Mouse (Mus musculus) E14TG2a.4 (cell line): Measurements from ENCODE around the gene Gtpbp3.
A peak's percentile ranks its signal among the peaks of the same experiment; 100 is the strongest.

Experiments used
- H3K27me3 ChIP-seq: 2 replicates; pipeline ENCODE4 v1.6.1; 2014; ENCODE audit warnings: low read length, control low read depth; ENCODE audit not compliant: insufficient read depth
- H3K36me3 ChIP-seq: 2 replicates; pipeline ENCODE4 v1.6.1; 2014; ENCODE audit warnings: low read length, control low read depth; ENCODE audit not compliant: insufficient read depth
- H3K4me1 ChIP-seq: replicated peaks from 2 replicates; pipeline ENCODE4 v1.6.1; 2014; ENCODE audit warnings: low read depth, low read length, control low read depth
- H3K4me3 ChIP-seq: replicated peaks from 2 replicates; pipeline ENCODE4 v1.5.1; 2014; ENCODE audit warnings: mild to moderate bottlenecking, low read length
- H3K9me3 ChIP-seq: 2 replicates; pipeline ENCODE4 v1.6.1; 2014; ENCODE audit warnings: low read length, control low read depth
- CTCF ChIP-seq: conservative IDR thresholded peaks from 2 replicates; pipeline ENCODE4 v1.5.1; 2014; ENCODE audit warnings: low read length
- NANOG ChIP-seq: IDR thresholded peaks from 2 replicates; pipeline ENCODE4 v1.6.1; 2014; ENCODE audit warnings: borderline replicate concordance, low read length, mixed read lengths
- POU5F1 ChIP-seq: IDR thresholded peaks from 2 replicates; pipeline ENCODE4 v1.6.1; 2014; ENCODE audit warnings: low read length, borderline replicate concordance

Gene Gtpbp3

DNA sequence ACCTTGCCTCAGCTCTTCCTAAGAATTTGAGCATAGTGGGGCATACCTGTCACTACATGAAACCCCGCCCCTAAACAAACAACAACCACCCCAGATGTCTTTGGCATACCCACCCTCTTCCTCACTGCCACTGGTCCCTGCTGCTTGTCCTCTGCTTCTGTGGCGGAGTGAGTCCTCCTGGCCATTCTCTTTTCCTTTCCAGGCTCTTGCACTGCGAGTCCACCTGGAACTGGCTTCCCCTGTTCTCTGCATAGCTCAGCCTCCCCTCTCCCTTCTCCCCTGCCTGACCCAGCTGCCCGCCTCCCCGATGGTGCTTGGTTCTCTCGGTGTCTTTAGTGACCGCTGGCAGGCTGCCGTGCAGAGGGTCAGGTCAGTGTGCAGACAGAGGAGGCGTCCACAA, 55.9 kb downstream of the Gtpbp3 start:
- H3K27me3 ChIP-seq: peaks cover 18% of the 10 kb centered on the region
- H3K4me1 ChIP-seq: peaks cover 25% of the 10 kb centered on the region
- TF ChIP-seq POU5F1 (no peak), CTCF (no peak), NANOG (no peak)
- peaks cover 38% of the 10 kb centered on the region for H3K36me3 ChIP-seq
- H3K9me3 ChIP-seq: no peaks in the 10 kb centered on the region
- peak overlapping the region; percentile 97 for H3K4me3 ChIP-seq

DNA sequence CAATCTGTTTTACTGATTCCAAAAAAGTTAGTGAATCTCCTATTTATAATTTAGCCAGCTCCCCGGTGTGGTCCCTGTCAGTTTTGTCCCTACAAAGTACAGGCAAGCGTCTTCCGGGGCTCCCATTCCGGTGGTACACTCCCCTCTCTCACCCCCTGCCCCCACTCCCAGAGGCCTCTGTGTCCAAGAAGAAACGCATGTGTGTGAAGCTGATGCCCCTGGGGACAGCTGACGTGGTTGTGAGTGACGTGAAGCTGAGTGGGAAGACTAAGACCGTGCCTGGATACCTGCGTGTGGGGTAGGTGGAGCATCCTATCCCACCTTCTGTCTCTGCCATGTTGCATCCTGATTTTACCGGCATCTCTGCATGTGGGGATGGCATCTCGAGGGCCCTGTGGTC, 57.1 kb downstream of the Gtpbp3 start:
- Histone ChIP-seq H3K4me3 (no peak overlapping the region), H3K36me3 (peaks cover 40% of the 10 kb centered on the region), H3K27me3 (peaks cover 9% of the 10 kb centered on the region; the same call in 1 of the 2 replicates), H3K9me3 (no peaks in the 10 kb centered on the region), H3K4me1 (peaks cover 27% of the 10 kb centered on the region)
- TF ChIP-seq CTCF (no peak), POU5F1 (no peak), NANOG (no peak)

DNA sequence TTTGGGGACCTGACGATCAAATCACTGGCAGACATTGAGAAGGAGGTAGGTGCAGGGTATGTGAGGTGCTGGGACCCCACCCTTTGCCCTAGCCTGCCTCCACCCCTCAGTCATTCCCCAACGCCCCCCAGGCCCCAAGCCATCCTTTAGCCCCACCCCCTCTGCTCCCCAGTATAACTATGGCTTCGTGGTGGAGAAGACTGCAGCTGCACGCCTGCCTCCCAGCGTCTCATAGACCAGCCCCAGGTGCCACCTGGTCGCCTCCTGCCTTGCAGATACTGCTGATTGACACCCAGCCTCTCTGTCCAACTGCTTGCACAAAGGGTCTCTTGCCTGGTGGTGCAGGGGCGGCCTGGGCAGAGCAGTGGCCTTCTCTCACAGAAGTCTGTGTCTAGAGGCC, 59.7 kb downstream of the Gtpbp3 start:
- H3K4me1 ChIP-seq: peaks cover 25% of the 10 kb centered on the region
- 0 out of 2 replicates have a peak, but pooled peaks cover under 1% of the 10 kb centered on the region for H3K27me3 ChIP-seq
- no peak for TF ChIP-seq NANOG
- no peak for TF ChIP-seq CTCF
- TF ChIP-seq POU5F1: no peak
- peaks cover 40% of the 10 kb centered on the region for H3K36me3 ChIP-seq
- no peaks in the 10 kb centered on the region for H3K9me3 ChIP-seq
- H3K4me3 ChIP-seq: no peak overlapping the region
